In genomic region chr13:45078392-45078791, GRCm38 (mm10) we compare ENCODE assay signal across 21 mouse cellular contexts. TPM values are rescaled to one million over a fixed set of nuclear protein-coding genes. Genes with fewer than 3 reads are reported as not detected.
A peak's percentile ranks its signal among the peaks of the same experiment; 100 is the strongest.
DNase-seq lines count a peak whose midpoint lies in the region; ATAC-seq and TF ChIP-seq lines count a peak whose summit lies in the region.
"Not testable (repeated sequence)": the region's sequence is repeated elsewhere in the genome, so short reads cannot be mapped to it uniquely, and the experiment has no call there.
"Had no signal": no experiment of that assay in that cellular context is flagged by ENCODE, and none has a peak within 500 bp of the region (broad histone marks: within the 10 kb centered on the region; RNA-seq: fewer than 3 reads in every experiment).

Gene Gm9817 (plus strand): TSS chr13:45078692.

- H3K36me3 ChIP-seq in ES-Bruce4 (ENCODE audit: control insufficient read depth, insufficient read depth, low read length, poor library complexity, severe bottlenecking); embryonic facial prominence, embryonic 12.5 days; heart, embryonic 14.5 days (ENCODE audit: control insufficient read depth, insufficient read depth, low read length); hindbrain, embryonic 15.5 days; limb, embryonic 11.5 days (ENCODE audit: control insufficient read depth, insufficient read depth, low read length); liver, embryonic 12.5 days; stomach, embryonic 15.5 days: not testable (repeated sequence)

- H3K4me1 ChIP-seq in ES-Bruce4 (ENCODE audit: control insufficient read depth, insufficient read depth, low read length); embryonic facial prominence, embryonic 12.5 days; heart, embryonic 14.5 days (ENCODE audit: control insufficient read depth in 2 of 2, insufficient read depth in 2 of 2, low read length in 2 of 2); hindbrain, embryonic 15.5 days (replicated peaks); limb, embryonic 11.5 days (ENCODE audit: control insufficient read depth, insufficient read depth, low read length); liver, embryonic 12.5 days; stomach, embryonic 15.5 days: not testable (repeated sequence)

- not testable (repeated sequence) for TF ChIP-seq EP300 in ES-Bruce4 (IDR thresholded peaks at IDR 0.05; ENCODE audit: insufficient read depth, low read depth, low read length)

- H3K9ac ChIP-seq in ES-Bruce4 (ENCODE audit: low read depth, poor library complexity, severe bottlenecking); embryonic facial prominence, embryonic 12.5 days; heart, embryonic 14.5 days (ENCODE audit: low read length); hindbrain, embryonic 15.5 days; limb, embryonic 11.5 days (ENCODE audit: low read length); liver, embryonic 12.5 days; stomach, embryonic 15.5 days: not testable (repeated sequence)

- H3K27me3 ChIP-seq in ES-Bruce4 (ENCODE audit: control insufficient read depth, insufficient read depth, low read length, poor library complexity, severe bottlenecking); embryonic facial prominence, embryonic 12.5 days; heart, embryonic 14.5 days (ENCODE audit: control insufficient read depth, insufficient read depth, low read length); hindbrain, embryonic 15.5 days; limb, embryonic 11.5 days (ENCODE audit: control insufficient read depth, insufficient read depth, low read length); stomach, embryonic 15.5 days (replicated peaks): not testable (repeated sequence)
- H3K27me3 ChIP-seq in liver, embryonic 12.5 days (replicated peaks) = peaks cover 42% of the 10 kb centered on the region

- 53% methylated on average over 16 of the region's 16 CpGs for WGBS in embryonic facial prominence, embryonic 12.5 days
- WGBS in heart, embryonic 14.5 days = 48% methylated on average over 16 of the region's 16 CpGs
- 56% methylated on average over 16 of the region's 16 CpGs for WGBS in hindbrain, embryonic 15.5 days
- WGBS in limb, embryonic 11.5 days = 64% methylated on average over 16 of the region's 16 CpGs
- 42% methylated on average over 16 of the region's 16 CpGs for WGBS in liver, embryonic 12.5 days (ENCODE audit: insufficient replicate concordance)
- 53% methylated on average over 16 of the region's 16 CpGs for WGBS in stomach, embryonic 15.5 days

- H3K4me3 ChIP-seq in ES-Bruce4 (ENCODE audit: low read depth, low read length) = peak within 1 kb of the TSS; percentile 66
- H3K4me3 ChIP-seq in embryonic facial prominence, embryonic 12.5 days; hindbrain, embryonic 15.5 days; limb, embryonic 11.5 days (ENCODE audit: low read depth, low read length); liver, embryonic 12.5 days; stomach, embryonic 15.5 days (replicated peaks): not testable (repeated sequence)
- 0 out of 4 replicates have a peak within 1 kb of the TSS, but pooled peaks of 1 of the 2 experiments have one; percentile 17 for H3K4me3 ChIP-seq in heart, embryonic 14.5 days (ENCODE audit: control insufficient read depth in 1 of 2, insufficient read depth in 1 of 2, low read depth in 1 of 2, low read length in 2 of 2)

- TF ChIP-seq POLR2A in ES-Bruce4 (IDR thresholded peaks at IDR 0.05; ENCODE audit: insufficient read depth, low read length) = not testable (repeated sequence)

- TF ChIP-seq CTCF in ES-Bruce4 (IDR thresholded peaks at IDR 0.05; ENCODE audit: low read depth, low read length) = not testable (repeated sequence)

- peak within 1 kb of the TSS; percentile 27; the same call in 1 of the 2 replicates for H3K4me2 ChIP-seq in embryonic facial prominence, embryonic 12.5 days (replicated peaks)
- peak within 1 kb of the TSS; percentile 38 for H3K4me2 ChIP-seq in heart, embryonic 14.5 days (ENCODE audit: low read length)
- 0 out of 2 replicates have a peak within 1 kb of the TSS, but pooled peaks have one; percentile 26 for H3K4me2 ChIP-seq in hindbrain, embryonic 15.5 days
- not testable (repeated sequence) for H3K4me2 ChIP-seq in limb, embryonic 11.5 days (ENCODE audit: low read depth, severe bottlenecking)
- peak within 1 kb of the TSS; percentile 18; the same call in 1 of the 2 replicates for H3K4me2 ChIP-seq in liver, embryonic 12.5 days
- peak within 1 kb of the TSS; percentile 32; the same call in 1 of the 2 replicates for H3K4me2 ChIP-seq in stomach, embryonic 15.5 days

- H3K9me3 ChIP-seq in ES-Bruce4 (replicated peaks; ENCODE audit: control insufficient read depth, insufficient read depth, low read length, poor library complexity, severe bottlenecking); embryonic facial prominence, embryonic 12.5 days; hindbrain, embryonic 15.5 days; limb, embryonic 11.5 days (ENCODE audit: control insufficient read depth, low read length); liver, embryonic 12.5 days (replicated peaks); stomach, embryonic 15.5 days: not testable (repeated sequence)
- H3K9me3 ChIP-seq in heart, embryonic 14.5 days (ENCODE audit: control insufficient read depth, low read length) = peaks cover 14% of the 10 kb centered on the region

- peak; percentile 19 for DNase-seq in limb, embryonic 11.5 days (ENCODE audit: low spot score)

- H3K27ac ChIP-seq in ES-Bruce4 (ENCODE audit: insufficient read depth, low read length); embryonic facial prominence, embryonic 12.5 days; heart, embryonic 14.5 days (replicated peaks in 1 of 2; ENCODE audit: control insufficient read depth in 1 of 2, insufficient read depth in 1 of 2, low read depth in 2 of 2, low read length in 2 of 2); hindbrain, embryonic 15.5 days (replicated peaks); limb, embryonic 11.5 days (replicated peaks; ENCODE audit: low read depth, low read length); liver, embryonic 12.5 days; stomach, embryonic 15.5 days: not testable (repeated sequence)

- not testable (repeated sequence) for ATAC-seq in embryonic facial prominence, embryonic 12.5 days (ENCODE audit: insufficient number of reproducible peaks, insufficient read depth, low FRiP score, low TSS enrichment); heart, embryonic 14.5 days (ENCODE audit: insufficient number of reproducible peaks, insufficient read depth, low FRiP score, low read depth); hindbrain, embryonic 15.5 days (ENCODE audit: low FRiP score, low read depth); limb, embryonic 11.5 days (ENCODE audit: insufficient number of reproducible peaks, low FRiP score, low TSS enrichment, low read depth); liver, embryonic 12.5 days; stomach, embryonic 15.5 days (ENCODE audit: insufficient read depth, low FRiP score, low read depth)
- ATAC-seq in granulocyte monocyte progenitor cell, adult 5-6 weeks (replicated peaks; ENCODE audit: poor library complexity, severe bottlenecking) = 0 out of 2 replicates have a peak, but pooled peaks have one; percentile 7

RNA-seq across cellular contexts. Expression of gene Gm9817, which starts in this region (rescaled TPM):
- 0.52 and 0.70 TPM in 2 replicates for polyA plus RNA-seq in ES-Bruce4 (2011; ENCODE audit: insufficient read depth, insufficient read length, low read depth, missing spikeins)
- not detected in 2 replicates for polyA plus RNA-seq in embryonic facial prominence, embryonic 12.5 days (2016; fragmentation: Nextera tagmentation; extraction: Ambion mirVana)
- total RNA-seq in granulocyte monocyte progenitor cell, adult 5-6 weeks (2014; fragmentation: Nextera tagmentation) = not detected in 2 replicates
- total RNA-seq in granulocyte monocyte progenitor cell, adult 5-6 weeks (2017) = not detected in 2 replicates
- 0.15 and 0.18 TPM in 2 replicates for polyA plus RNA-seq in heart, embryonic 14.5 days (2014; fragmentation: Nextera tagmentation; extraction: Ambion mirVana)
- polyA plus RNA-seq in hindbrain, embryonic 15.5 days (2015; fragmentation: Nextera tagmentation; extraction: Ambion mirVana) = 0.09 TPM in 1 of 2 replicates, not detected in the other
- not detected in 2 replicates for polyA plus RNA-seq in limb, embryonic 11.5 days (2014; fragmentation: Nextera tagmentation; extraction: Ambion mirVana)
- not detected in 2 replicates for polyA plus RNA-seq in liver, embryonic 12.5 days (2016; fragmentation: Nextera tagmentation; extraction: Ambion mirVana)
- polyA plus RNA-seq in stomach, embryonic 15.5 days (2015; fragmentation: Nextera tagmentation; extraction: Ambion mirVana) = 0.13 TPM in 1 of 2 replicates, not detected in the other
- total RNA-seq: forebrain, postnatal 0 days; layer of hippocampus, adult 2 months; left cerebral cortex, adult 2 months; left cerebral cortex, postnatal 25 days; liver, adult 2 months; monocyte, adult 5-6 weeks had no signal
- polyA plus RNA-seq: cerebellum, adult 2 months; erythroblast, embryonic 14.5 days; forebrain, embryonic 12.5 days; forebrain, postnatal 0 days; hindbrain, embryonic 11.5 days; liver, adult 2 months; liver, postnatal 0 days; midbrain, embryonic 14.5 days; neural tube, embryonic 14.5 days had no signal

Comparison
In these comparisons a context has a peak if more than half of its experiments do, and no peak if none do; other contexts are left out.
1. Peak in ATAC-seq in granulocyte monocyte progenitor cell, adult 5-6 weeks; RNA of the gene not detected or under 1 TPM.
2. Peak in DNase-seq in limb, embryonic 11.5 days; RNA of the gene not detected or under 1 TPM.